Mouse (Mus musculus): ENCODE measurements around the gene Jmjd7. TPM values are rescaled to one million over a fixed set of nuclear protein-coding genes. Genes with fewer than 3 reads are reported as not detected.

The Jmjd7 gene
- polyA plus RNA-seq, 1 experiment from 2014 or later, result 15.5 TPM

DNA sequence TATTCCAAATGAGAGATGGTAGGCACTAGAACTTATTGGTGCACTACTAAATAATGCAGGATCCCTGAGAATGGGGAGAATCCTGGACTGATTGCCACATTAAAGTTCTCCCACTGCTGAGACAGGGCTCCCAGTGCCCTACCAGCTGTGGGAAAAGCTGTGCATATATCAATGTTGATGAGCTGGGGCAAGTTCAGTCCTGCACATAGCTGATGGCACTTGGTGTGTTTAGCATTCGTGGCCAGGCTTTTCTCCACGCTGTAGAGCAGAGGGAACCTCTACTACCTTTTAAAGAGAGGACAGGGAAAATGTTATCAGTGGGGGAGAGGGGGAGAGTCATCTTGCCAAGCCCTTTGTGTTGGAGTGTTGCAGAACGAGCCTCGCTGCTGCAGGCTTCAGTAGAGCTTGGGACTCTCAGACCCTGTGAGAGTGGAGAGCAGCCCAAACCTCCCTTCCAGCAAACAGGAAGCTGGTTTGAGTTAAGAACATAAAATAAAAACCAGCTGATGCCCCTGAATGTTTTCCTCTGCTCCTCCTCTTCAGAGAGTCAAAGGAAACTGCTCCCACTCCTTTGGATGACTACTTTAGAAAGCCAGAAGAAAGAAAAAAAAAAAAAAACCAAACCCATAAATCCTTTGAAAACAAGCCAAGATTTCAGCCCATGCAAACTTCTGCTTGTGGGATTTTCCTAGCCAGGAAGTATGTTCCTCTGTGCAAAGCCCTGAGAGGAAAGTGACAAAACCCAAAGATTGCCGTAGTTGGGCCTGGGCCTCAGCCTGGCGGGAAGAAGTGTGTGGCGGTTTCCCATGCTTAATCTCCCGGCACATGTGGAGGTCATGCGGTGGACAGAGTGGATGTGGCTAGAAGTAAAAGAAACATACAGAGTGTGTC, 31.6 kb upstream of the Jmjd7 start:
- H3K9ac ChIP-seq, result no peak overlapping the region
- H3K9me3 ChIP-seq, result no peaks in the 10 kb centered on the region
- 46% methylated on average over 9 of the region's 9 CpGs for WGBS
- no peak for ATAC-seq
- H3K36me3 ChIP-seq, result no peaks in the 10 kb centered on the region
- peak overlapping the region; percentile 72 for H3K27ac ChIP-seq
- no peaks in the 10 kb centered on the region for H3K27me3 ChIP-seq (replicated peaks)
- no peak overlapping the region for H3K4me3 ChIP-seq (replicated peaks)
- H3K4me1 ChIP-seq (replicated peaks), result peaks cover 13% of the 10 kb centered on the region; the same call in 1 of the 2 replicates
- no peak overlapping the region for H3K4me2 ChIP-seq (replicated peaks)

DNA sequence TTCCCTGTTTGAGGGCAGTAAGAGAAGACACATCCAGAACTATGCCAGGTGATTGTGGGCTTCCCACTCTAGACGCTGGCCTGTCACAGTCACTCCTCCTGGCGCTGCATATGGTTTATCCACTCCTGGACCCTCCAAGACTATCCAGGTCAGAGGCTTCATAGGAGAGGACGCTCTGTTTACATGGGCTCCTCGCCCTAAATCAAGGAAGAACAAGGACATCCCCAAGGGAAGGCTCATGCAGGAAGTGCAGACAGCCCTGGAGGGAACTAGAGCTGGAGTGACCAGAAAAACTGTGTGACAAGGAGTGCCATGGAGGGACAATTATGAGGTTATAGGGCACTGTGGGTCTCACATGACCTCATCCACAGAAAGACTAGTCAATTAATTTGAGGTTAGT, 29.9 kb upstream of the Jmjd7 start:
- H3K4me1 ChIP-seq (replicated peaks), result peaks cover 13% of the 10 kb centered on the region; the same call in 1 of the 2 replicates
- no peaks in the 10 kb centered on the region for H3K36me3 ChIP-seq
- ATAC-seq, result no peak
- H3K27ac ChIP-seq, result no peak overlapping the region
- H3K9me3 ChIP-seq, result no peaks in the 10 kb centered on the region
- no peaks in the 10 kb centered on the region for H3K27me3 ChIP-seq (replicated peaks)
- H3K4me2 ChIP-seq (replicated peaks), result no peak overlapping the region
- H3K9ac ChIP-seq, result no peak overlapping the region
- 72% methylated on average over 4 of the region's 4 CpGs for WGBS
- no peak overlapping the region for H3K4me3 ChIP-seq (replicated peaks)

DNA sequence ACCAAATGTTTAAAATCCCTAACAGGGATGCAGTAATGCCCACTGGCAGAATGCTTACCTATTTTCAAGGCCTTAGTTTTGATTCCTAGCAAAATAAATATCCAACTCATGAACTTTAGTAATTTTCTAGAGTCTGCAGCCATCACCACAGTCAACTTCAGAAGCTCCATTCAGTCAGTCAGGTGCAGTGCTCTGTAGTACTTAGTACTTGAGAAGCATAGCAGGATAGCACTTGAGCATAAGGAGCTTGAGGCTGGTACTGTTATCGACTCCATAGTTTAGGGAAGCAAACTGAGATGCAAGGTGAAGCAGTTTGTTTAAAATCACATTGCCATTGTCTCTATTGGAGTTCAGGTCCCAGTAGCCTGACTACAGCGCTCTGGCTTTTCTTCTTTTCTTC, 27.6 kb upstream of the Jmjd7 start:
- H3K27ac ChIP-seq, result no peak overlapping the region
- no peaks in the 10 kb centered on the region for H3K36me3 ChIP-seq
- no peak overlapping the region for H3K4me3 ChIP-seq (replicated peaks)
- no peak for ATAC-seq
- no peaks in the 10 kb centered on the region for H3K27me3 ChIP-seq (replicated peaks)
- H3K9me3 ChIP-seq, result no peaks in the 10 kb centered on the region
- H3K4me2 ChIP-seq (replicated peaks), result no peak overlapping the region
- H3K9ac ChIP-seq, result no peak overlapping the region
- WGBS, result 95% methylated on average over 2 of the region's 2 CpGs
- H3K4me1 ChIP-seq (replicated peaks), result peaks cover 13% of the 10 kb centered on the region; the same call in 1 of the 2 replicates

DNA sequence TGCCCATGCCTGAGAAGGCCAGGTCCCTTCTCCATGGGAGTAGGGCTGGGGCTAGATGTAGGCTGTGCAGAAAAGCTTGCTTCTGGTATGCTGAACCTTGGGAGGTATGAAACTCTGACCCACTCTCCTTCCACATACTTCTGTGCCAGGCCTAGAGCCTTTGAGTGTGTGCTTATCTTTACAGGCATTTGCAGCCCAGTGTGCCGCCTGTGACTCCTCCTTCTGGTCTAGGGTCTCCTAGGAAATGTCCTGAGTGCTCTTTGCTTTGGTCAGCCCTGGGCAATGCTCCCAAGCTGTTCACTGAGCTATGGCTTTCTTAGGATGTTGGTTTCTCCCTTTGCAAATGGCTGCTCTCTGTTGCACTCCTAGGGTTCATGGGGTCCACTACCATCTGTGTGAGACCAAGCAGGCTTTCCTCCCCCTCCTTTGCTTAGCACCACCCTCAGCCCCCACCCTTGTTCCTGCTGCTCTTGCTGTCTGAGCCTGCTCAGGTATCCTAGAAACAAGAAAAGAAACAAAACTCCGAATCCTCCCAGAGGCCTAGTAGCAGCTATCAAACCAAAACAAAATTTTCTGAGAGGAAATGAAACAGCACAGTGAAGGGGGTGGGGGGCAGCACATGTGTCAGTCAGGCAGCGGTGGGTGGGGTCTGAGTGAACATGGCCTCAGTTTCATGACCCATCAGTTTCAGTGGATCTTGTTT, 26.2 kb upstream of the Jmjd7 start:
- WGBS, result 53% methylated on average over 3 of the region's 3 CpGs

DNA sequence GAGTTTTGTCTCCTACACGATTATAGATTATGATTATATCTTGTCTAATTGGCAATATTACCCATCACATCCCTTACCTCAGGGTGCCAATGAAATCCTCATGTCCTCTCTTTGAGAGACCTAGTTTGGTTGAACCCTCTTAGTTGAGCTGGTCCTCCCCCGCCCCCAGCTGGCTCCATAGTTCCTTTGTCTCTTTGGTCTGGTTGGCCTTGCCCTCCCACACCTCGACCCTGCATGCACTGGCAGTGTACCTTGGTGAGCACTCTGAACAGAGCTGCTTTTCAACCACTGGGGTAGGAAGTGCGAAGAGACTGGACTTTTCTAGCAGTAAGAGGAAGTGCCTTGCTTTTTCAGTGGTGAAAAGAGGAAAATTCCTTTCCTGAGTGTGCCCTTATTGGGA, 25.3 kb upstream of the Jmjd7 start:
- Histone ChIP-seq H3K27me3 (replicated peaks) (no peaks in the 10 kb centered on the region), H3K36me3 (no peaks in the 10 kb centered on the region), H3K27ac (no peak overlapping the region), H3K9ac (no peak overlapping the region), H3K4me1 (replicated peaks) (no peaks in the 10 kb centered on the region), H3K4me2 (replicated peaks) (no peak overlapping the region), H3K4me3 (replicated peaks) (no peak overlapping the region), H3K9me3 (no peaks in the 10 kb centered on the region)
- no peak for ATAC-seq
- 71% methylated on average over 4 of the region's 4 CpGs for WGBS

More for the DNA sequence above, 26.2 kb upstream of the Jmjd7 start:
- H3K4me3 ChIP-seq (replicated peaks), result no peak overlapping the region
- 0 out of 2 replicates have a peak, but pooled peaks cover under 1% of the 10 kb centered on the region for H3K4me1 ChIP-seq (replicated peaks)
- no peaks in the 10 kb centered on the region for H3K9me3 ChIP-seq
- no peak overlapping the region for H3K4me2 ChIP-seq (replicated peaks)
- ATAC-seq, result no peak
- no peak overlapping the region for H3K27ac ChIP-seq
- no peaks in the 10 kb centered on the region for H3K27me3 ChIP-seq (replicated peaks)
- no peaks in the 10 kb centered on the region for H3K36me3 ChIP-seq
- no peak overlapping the region for H3K9ac ChIP-seq

DNA sequence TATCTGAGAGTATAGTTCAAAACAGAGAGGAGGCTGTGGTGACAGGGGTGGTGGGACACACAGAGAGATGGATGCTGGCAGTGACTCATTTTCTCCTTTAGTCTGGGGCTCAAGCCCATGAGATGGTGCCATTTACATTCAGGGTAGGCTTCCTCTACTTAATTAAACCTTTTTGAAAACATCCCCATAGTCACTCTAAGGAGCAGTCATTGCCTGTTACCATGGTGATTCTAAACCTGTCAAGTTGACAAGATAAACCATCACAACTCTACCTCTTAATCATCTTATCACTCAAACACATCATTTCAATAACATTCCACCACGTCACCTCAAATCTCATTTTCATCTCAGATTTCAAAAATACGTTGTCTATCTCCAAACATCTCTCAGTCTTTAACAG, 23.3 kb upstream of the Jmjd7 start:
- Histone ChIP-seq H3K27me3 (replicated peaks) (no peaks in the 10 kb centered on the region), H3K4me3 (replicated peaks) (no peak overlapping the region), H3K9me3 (no peaks in the 10 kb centered on the region), H3K27ac (no peak overlapping the region), H3K4me2 (replicated peaks) (no peak overlapping the region), H3K36me3 (no peaks in the 10 kb centered on the region), H3K9ac (no peak overlapping the region), H3K4me1 (replicated peaks) (no peaks in the 10 kb centered on the region)
- ATAC-seq, result no peak
- 88% methylated on average over 2 of the region's 2 CpGs for WGBS

DNA sequence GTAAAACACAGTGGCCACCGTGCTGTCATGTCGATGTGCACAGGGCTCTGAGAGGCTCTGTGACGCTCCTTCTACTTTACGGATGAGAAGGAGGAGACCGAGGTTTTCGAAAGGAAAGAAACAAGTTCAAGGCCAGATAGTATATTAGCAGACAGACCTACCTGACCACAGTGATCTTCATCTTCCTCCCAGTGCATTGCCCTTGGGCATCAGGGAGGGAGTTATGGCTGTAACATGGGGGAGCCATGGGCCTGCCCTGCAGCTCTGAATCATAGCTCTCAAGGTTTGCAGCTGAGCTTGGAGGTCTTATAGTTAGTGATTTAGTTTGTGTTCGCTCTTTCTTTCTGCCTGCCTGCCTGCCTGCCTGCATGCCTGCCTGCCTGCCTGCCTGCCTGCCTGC, 20.6 kb upstream of the Jmjd7 start:
- no peak for ATAC-seq
- Histone ChIP-seq H3K4me1 (replicated peaks) (no peaks in the 10 kb centered on the region), H3K4me3 (replicated peaks) (no peak overlapping the region), H3K36me3 (no peaks in the 10 kb centered on the region), H3K27ac (no peak overlapping the region), H3K9me3 (no peaks in the 10 kb centered on the region), H3K27me3 (replicated peaks) (no peaks in the 10 kb centered on the region), H3K4me2 (replicated peaks) (no peak overlapping the region), H3K9ac (no peak overlapping the region)
- WGBS, result 92% methylated on average over 7 of the region's 7 CpGs

DNA sequence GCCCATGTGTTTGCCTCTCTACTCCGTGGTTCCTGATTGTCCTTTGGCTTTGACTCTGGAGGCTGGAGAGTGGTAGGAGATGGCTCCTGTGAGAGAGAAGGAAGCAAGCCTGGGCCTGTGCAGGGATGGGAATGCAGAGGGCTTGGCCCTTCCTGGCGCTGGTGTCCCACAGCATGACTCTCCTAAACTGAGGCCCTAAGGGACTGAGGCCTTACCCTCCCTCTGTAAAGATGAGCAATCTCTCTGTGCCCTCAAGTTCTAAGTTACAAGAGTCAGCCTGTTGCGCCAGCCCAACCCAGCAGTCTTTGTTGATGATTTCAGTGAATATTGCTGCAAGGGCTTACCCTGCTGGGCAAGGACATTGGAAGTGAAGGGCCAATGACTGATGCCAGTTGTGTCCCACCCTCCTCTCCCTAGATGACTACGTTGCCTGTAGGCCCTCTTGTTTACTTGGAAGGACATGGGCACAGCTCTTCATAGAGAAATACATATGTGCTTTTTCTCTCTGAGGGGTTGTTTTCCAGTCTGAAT, 19.5 kb upstream of the Jmjd7 start:
- 78% methylated on average over 4 of the region's 4 CpGs for WGBS
- H3K9ac ChIP-seq, result no peak overlapping the region

DNA sequence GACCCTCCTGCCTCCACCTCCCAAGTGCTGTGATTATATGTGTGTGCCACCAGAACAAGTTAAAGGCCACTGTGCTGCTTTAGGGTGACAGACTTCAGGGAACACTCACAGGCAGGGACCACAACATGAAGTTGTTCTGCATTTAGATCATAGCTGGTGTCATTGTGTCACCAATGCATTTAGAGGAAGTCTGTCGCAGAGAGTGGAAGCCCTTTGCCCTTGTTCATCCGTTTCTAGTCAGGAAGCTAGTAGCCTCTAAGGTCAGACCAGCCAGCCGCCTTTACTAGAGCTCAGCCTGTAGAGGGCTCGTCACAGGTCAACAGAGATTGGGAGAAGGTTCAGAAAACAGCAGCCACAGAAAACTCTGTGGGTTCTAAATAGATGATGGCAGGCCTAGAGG, 18.6 kb upstream of the Jmjd7 start:
- ATAC-seq, result no peak

More for the DNA sequence above, 19.5 kb upstream of the Jmjd7 start:
- 0 out of 2 replicates have a peak, but pooled peaks cover 2% of the 10 kb centered on the region for H3K36me3 ChIP-seq
- ATAC-seq, result no peak
- no peaks in the 10 kb centered on the region for H3K27me3 ChIP-seq (replicated peaks)
- no peaks in the 10 kb centered on the region for H3K9me3 ChIP-seq
- no peak overlapping the region for H3K4me2 ChIP-seq (replicated peaks)
- no peak overlapping the region for H3K27ac ChIP-seq
- no peaks in the 10 kb centered on the region for H3K4me1 ChIP-seq (replicated peaks)
- no peak overlapping the region for H3K4me3 ChIP-seq (replicated peaks)

DNA sequence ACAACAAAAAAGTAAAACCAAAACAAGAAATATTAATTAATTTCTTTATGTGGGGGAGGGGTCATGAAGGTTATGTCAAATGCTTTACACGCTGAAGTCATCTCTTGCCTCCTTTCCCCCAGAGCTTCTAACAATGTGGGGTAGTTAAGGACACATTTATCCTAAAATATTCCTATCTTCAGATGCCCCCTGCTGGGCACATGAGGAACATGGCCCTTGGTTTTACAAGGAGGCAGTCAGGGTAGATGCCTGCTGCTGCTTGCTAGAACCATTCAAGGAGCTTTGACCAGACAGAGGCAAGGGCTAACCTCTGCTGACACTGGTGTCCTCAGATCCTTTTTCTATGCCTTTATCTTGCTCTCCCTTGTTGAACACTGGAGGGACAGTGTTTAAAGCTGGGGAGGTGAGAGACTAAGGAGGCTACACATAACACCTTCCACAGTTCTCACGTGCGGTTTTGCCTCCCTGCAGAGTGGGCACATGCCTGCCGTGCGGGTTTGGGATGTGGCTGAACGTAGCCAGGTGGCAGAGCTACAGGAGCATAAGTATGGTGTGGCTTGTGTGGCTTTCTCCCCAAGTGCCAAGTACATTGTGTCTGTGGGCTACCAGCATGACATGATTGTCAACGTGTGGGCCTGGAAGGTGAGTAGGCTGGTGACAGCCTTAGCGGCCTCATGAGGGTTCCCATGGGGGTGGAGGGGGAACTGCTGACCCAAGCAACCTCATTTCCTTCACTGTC, 15.7 kb upstream of the Jmjd7 start:
- ATAC-seq, result peak; percentile 76
- no peak overlapping the region for H3K27ac ChIP-seq
- 80% methylated on average over 8 of the region's 8 CpGs for WGBS

More for the DNA sequence above, 18.6 kb upstream of the Jmjd7 start:
- no peaks in the 10 kb centered on the region for H3K9me3 ChIP-seq
- H3K27me3 ChIP-seq (replicated peaks), result no peaks in the 10 kb centered on the region
- no peak overlapping the region for H3K4me2 ChIP-seq (replicated peaks)
- H3K4me1 ChIP-seq (replicated peaks), result no peaks in the 10 kb centered on the region
- no peak overlapping the region for H3K27ac ChIP-seq
- no peak overlapping the region for H3K9ac ChIP-seq
- 54% methylated on average over 4 of the region's 4 CpGs for WGBS
- H3K4me3 ChIP-seq (replicated peaks), result no peak overlapping the region
- H3K36me3 ChIP-seq, result 0 out of 2 replicates have a peak, but pooled peaks cover 4% of the 10 kb centered on the region

DNA sequence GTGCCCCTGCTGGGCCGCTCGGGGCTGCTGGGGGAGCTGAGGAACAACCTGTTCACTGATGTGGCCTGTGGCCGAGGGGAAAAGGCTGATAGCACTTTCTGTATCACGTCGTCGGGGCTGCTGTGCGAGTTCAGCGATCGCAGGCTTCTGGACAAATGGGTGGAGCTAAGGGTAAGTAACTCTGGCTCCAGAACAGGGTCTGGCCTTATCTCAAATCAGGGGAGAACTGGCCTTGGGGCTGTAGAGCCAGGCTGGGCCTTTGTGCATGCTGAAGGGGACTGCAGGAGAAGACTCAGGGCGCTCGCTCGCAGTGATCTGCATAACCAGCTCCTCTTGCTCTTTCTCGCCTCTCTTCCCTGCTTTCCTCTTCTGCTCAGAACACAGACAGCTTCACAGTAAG, 14.4 kb upstream of the Jmjd7 start:
- H3K4me3 ChIP-seq (replicated peaks), result no peak overlapping the region

More for the DNA sequence above, 15.7 kb upstream of the Jmjd7 start:
- H3K27me3 ChIP-seq (replicated peaks), result no peaks in the 10 kb centered on the region
- H3K4me3 ChIP-seq (replicated peaks), result no peak overlapping the region
- no peak overlapping the region for H3K9ac ChIP-seq
- H3K36me3 ChIP-seq, result peaks cover 13% of the 10 kb centered on the region
- no peaks in the 10 kb centered on the region for H3K4me1 ChIP-seq (replicated peaks)
- no peak overlapping the region for H3K4me2 ChIP-seq (replicated peaks)
- H3K9me3 ChIP-seq, result no peaks in the 10 kb centered on the region

More for the DNA sequence above, 14.4 kb upstream of the Jmjd7 start:
- 75% methylated on average over 13 of the region's 13 CpGs for WGBS
- H3K27ac ChIP-seq, result no peak overlapping the region
- H3K27me3 ChIP-seq (replicated peaks), result no peaks in the 10 kb centered on the region
- no peaks in the 10 kb centered on the region for H3K4me1 ChIP-seq (replicated peaks)
- H3K4me2 ChIP-seq (replicated peaks), result no peak overlapping the region
- peaks cover 18% of the 10 kb centered on the region for H3K36me3 ChIP-seq
- no peaks in the 10 kb centered on the region for H3K9me3 ChIP-seq
- H3K9ac ChIP-seq, result no peak overlapping the region
- ATAC-seq, result peak; percentile 41; the same call in 1 of the 2 replicates
